9 mouse cellular contexts compared by ENCODE assay signal in genomic region chr8:66323045-66323807, GRCm38 (mm10).
DNase-seq lines count a peak whose midpoint lies in the region; ATAC-seq and TF ChIP-seq lines count a peak whose summit lies in the region.
"Had no signal": no experiment of that assay in that cellular context is flagged by ENCODE, and none has a peak within 500 bp of the region (broad histone marks: within the 10 kb centered on the region; RNA-seq: fewer than 3 reads in every experiment).

No protein-coding gene starts in this region.

- intact Hi-C loops in gastrocnemius, postnatal 36 days (cut with DNase I) = no loop called here

- H3K4me1 ChIP-seq in lung, embryonic 14.5 days (ENCODE audit: insufficient read depth) = no peaks in the 10 kb centered on the region
- H3K4me1 ChIP-seq: limb, embryonic 13.5 days had no signal

- no peak overlapping the region for H3K9ac ChIP-seq in lung, embryonic 14.5 days
- H3K9ac ChIP-seq: limb, embryonic 13.5 days had no signal

- no peak overlapping the region for H3K4me2 ChIP-seq in lung, embryonic 14.5 days
- H3K4me2 ChIP-seq: limb, embryonic 13.5 days had no signal

- no peak overlapping the region for H3K4me3 ChIP-seq in lung, embryonic 14.5 days (ENCODE audit: low read depth, low read length)
- H3K4me3 ChIP-seq: limb, embryonic 13.5 days had no signal

- no peaks in the 10 kb centered on the region for H3K27me3 ChIP-seq in lung, embryonic 14.5 days (ENCODE audit: insufficient read depth, low read length)
- H3K27me3 ChIP-seq: limb, embryonic 13.5 days had no signal

- peak; percentile 26; the same call in 1 of the 2 replicates for TF ChIP-seq CTCF in lung, embryonic 14.5 days (IDR thresholded peaks at IDR 0.05; ENCODE audit: low read depth)

- peak; percentile 7 for DNase-seq in gastrocnemius, adult 18-20 months (ENCODE audit: low spot score)
- no peak for DNase-seq in gastrocnemius, postnatal 36 days
- peak; percentile 7 for DNase-seq in thymus, postnatal 4 days
- no peak for DNase-seq in thymus, postnatal 0 days (ENCODE audit: low spot score)
- DNase-seq in kidney, adult 9 months = peak; percentile 79
- peak; percentile 4 for DNase-seq in lung, embryonic 14.5 days
- no peak for DNase-seq in urinary bladder, adult 2 months (ENCODE audit: low spot score)
- DNase-seq in T-cell, adult 2 months (ENCODE audit: low spot score) = no peak

- no peak for ATAC-seq in lung, embryonic 14.5 days (ENCODE audit: insufficient read depth)

- no peaks in the 10 kb centered on the region for H3K9me3 ChIP-seq in lung, embryonic 14.5 days (ENCODE audit: low read depth, low read length)
- H3K9me3 ChIP-seq: limb, embryonic 13.5 days had no signal

- no peak overlapping the region for H3K27ac ChIP-seq in lung, embryonic 14.5 days (ENCODE audit: low read depth)
- H3K27ac ChIP-seq: limb, embryonic 13.5 days had no signal

- WGBS in lung, embryonic 14.5 days = 46% methylated on average over 4 of the region's 4 CpGs

- H3K36me3 ChIP-seq in lung, embryonic 14.5 days (ENCODE audit: insufficient read depth) = no peaks in the 10 kb centered on the region
- H3K36me3 ChIP-seq: limb, embryonic 13.5 days had no signal

Comparison
In these comparisons a context has a peak if more than half of its experiments do, and no peak if none do; other contexts are left out.
1. DNase-seq: peak in gastrocnemius, adult 18-20 months (single experiment), thymus, postnatal 4 days (single experiment), kidney, adult 9 months (single experiment) and lung, embryonic 14.5 days (single experiment); none in gastrocnemius, postnatal 36 days (0 of 2), thymus, postnatal 0 days (single experiment), urinary bladder, adult 2 months (single experiment) and T-cell, adult 2 months (single experiment).